Mouse (Mus musculus): ENCODE measurements around the gene Itfg2.

Gene Itfg2

GRCm38 (mm10) chr6:128424269-128425019 lies at the start of gene Itfg2:
Itfg2 (minus strand) TSS chr6:128424931.
- peak; percentile 97 for DNase-seq (ENCODE audit: low read depth, low spot score)

GRCm38 (mm10) chr6:128474112-128474511 lies 49.4 kb upstream of the Itfg2 start:
- DNase-seq (ENCODE audit: low read depth, low spot score) = no peak

GRCm38 (mm10) chr6:128469451-128469850 lies 44.7 kb upstream of the Itfg2 start:
- DNase-seq (ENCODE audit: low read depth, low spot score) = peak; percentile 70

GRCm38 (mm10) chr6:128467298-128467697 lies 42.6 kb upstream of the Itfg2 start:
- no peak for DNase-seq (ENCODE audit: low read depth, low spot score)

- DNase-seq (ENCODE audit: low read depth, low spot score) = no peak
These were observed 41.8 kb upstream of the Itfg2 start for GRCm38 (mm10) chr6:128466563-128466962.

GRCm38 (mm10) chr6:128466043-128466442 lies 41.3 kb upstream of the Itfg2 start:
- no peak for DNase-seq (ENCODE audit: low read depth, low spot score)

- no peak for DNase-seq (ENCODE audit: low read depth, low spot score)
These were observed 40.3 kb upstream of the Itfg2 start for GRCm38 (mm10) chr6:128464996-128465395.

GRCm38 (mm10) chr6:128461606-128462005 lies 36.9 kb upstream of the Itfg2 start:
- DNase-seq (ENCODE audit: low read depth, low spot score) = no peak

GRCm38 (mm10) chr6:128460729-128461503 lies 36.2 kb upstream of the Itfg2 start:
- DNase-seq (ENCODE audit: low read depth, low spot score) = no peak

- no peak for DNase-seq (ENCODE audit: low read depth, low spot score)
These were observed 35.6 kb upstream of the Itfg2 start for GRCm38 (mm10) chr6:128460321-128460720.

- DNase-seq (ENCODE audit: low read depth, low spot score) = no peak
These were observed 32.5 kb upstream of the Itfg2 start for GRCm38 (mm10) chr6:128457186-128457585.

- DNase-seq (ENCODE audit: low read depth, low spot score) = no peak
These were observed 31.3 kb upstream of the Itfg2 start for GRCm38 (mm10) chr6:128455835-128456605.

GRCm38 (mm10) chr6:128447063-128447462 lies 22.3 kb upstream of the Itfg2 start:
- no peak for DNase-seq (ENCODE audit: low read depth, low spot score)

- peak; percentile 53 for DNase-seq (ENCODE audit: low read depth, low spot score)
These were observed 21.2 kb upstream of the Itfg2 start for GRCm38 (mm10) chr6:128445761-128446535.

- DNase-seq (ENCODE audit: low read depth, low spot score) = no peak
These were observed 15.5 kb upstream of the Itfg2 start for GRCm38 (mm10) chr6:128440238-128440637.

GRCm38 (mm10) chr6:128438871-128439341 lies 14.2 kb upstream of the Itfg2 start:
- DNase-seq (ENCODE audit: low read depth, low spot score) = no peak

- DNase-seq (ENCODE audit: low read depth, low spot score) = peak; percentile 91
These were observed 13.7 kb upstream of the Itfg2 start, which contains the start of gene Fkbp4 for GRCm38 (mm10) chr6:128438317-128438870. Fkbp4 (minus strand) TSS chr6:128438677.

GRCm38 (mm10) chr6:128437731-128438316 lies 13.1 kb upstream of the Itfg2 start:
- DNase-seq (ENCODE audit: low read depth, low spot score) = peak; percentile 66

GRCm38 (mm10) chr6:128437288-128437687 lies 12.6 kb upstream of the Itfg2 start:
- no peak for DNase-seq (ENCODE audit: low read depth, low spot score)

- DNase-seq (ENCODE audit: low read depth, low spot score) = no peak
These were observed 11.8 kb upstream of the Itfg2 start for GRCm38 (mm10) chr6:128436356-128437005.

All from forelimb bud, embryonic 11.5 days (tissue).